22 mouse cellular contexts compared by ENCODE assay signal in genomic region chr1:94356996-94357395, GRCm38 (mm10).
DNase-seq lines count a peak whose midpoint lies in the region; ATAC-seq lines count a peak whose summit lies in the region.
"Had no signal": no experiment of that assay in that cellular context is flagged by ENCODE, and none has a peak within 500 bp of the region (broad histone marks: within the 10 kb centered on the region; RNA-seq: fewer than 3 reads in every experiment).

No protein-coding gene starts in this region.

- H3K4me2 ChIP-seq in hindbrain, embryonic 14.5 days (replicated peaks): no peak overlapping the region
- H3K4me2 ChIP-seq: embryonic facial prominence, embryonic 13.5 days; embryonic facial prominence, embryonic 15.5 days; forebrain, embryonic 13.5 days; forebrain, embryonic 15.5 days had no signal

- no peak for ATAC-seq in hindbrain, embryonic 14.5 days (ENCODE audit: low FRiP score)
- ATAC-seq: forebrain, embryonic 13.5 days; forebrain, embryonic 15.5 days; forebrain, postnatal 0 days had no signal

- H3K36me3 ChIP-seq in hindbrain, embryonic 14.5 days (replicated peaks; ENCODE audit: control insufficient read depth, insufficient read depth): no peaks in the 10 kb centered on the region
- H3K36me3 ChIP-seq: embryonic facial prominence, embryonic 13.5 days; embryonic facial prominence, embryonic 15.5 days; forebrain, embryonic 10.5 days; forebrain, embryonic 15.5 days; G1E had no signal

- no peaks in the 10 kb centered on the region for H3K27me3 ChIP-seq in hindbrain, embryonic 14.5 days (ENCODE audit: control insufficient read depth, insufficient read depth, low read length)
- H3K27me3 ChIP-seq: embryonic facial prominence, embryonic 13.5 days; embryonic facial prominence, embryonic 15.5 days; forebrain, embryonic 13.5 days; forebrain, embryonic 15.5 days had no signal

- no peaks in the 10 kb centered on the region for H3K9me3 ChIP-seq in hindbrain, embryonic 14.5 days (ENCODE audit: control insufficient read depth, low read length)
- H3K9me3 ChIP-seq: embryonic facial prominence, embryonic 13.5 days; embryonic facial prominence, embryonic 15.5 days; forebrain, embryonic 10.5 days; forebrain, embryonic 13.5 days; forebrain, embryonic 15.5 days; G1E had no signal

- no peak overlapping the region for H3K27ac ChIP-seq in hindbrain, embryonic 14.5 days
- H3K27ac ChIP-seq: embryonic facial prominence, embryonic 13.5 days; embryonic facial prominence, embryonic 15.5 days; forebrain, embryonic 10.5 days; forebrain, embryonic 13.5 days; forebrain, embryonic 15.5 days had no signal

- no peak overlapping the region for H3K4me3 ChIP-seq in hindbrain, embryonic 14.5 days (replicated peaks; ENCODE audit: low read length)
- H3K4me3 ChIP-seq: embryonic facial prominence, embryonic 13.5 days; embryonic facial prominence, embryonic 15.5 days; erythroblast, embryonic 14.5 days; forebrain, embryonic 10.5 days; forebrain, embryonic 13.5 days; forebrain, embryonic 15.5 days had no signal

- no peaks in the 10 kb centered on the region for H3K4me1 ChIP-seq in hindbrain, embryonic 14.5 days (replicated peaks; ENCODE audit: control insufficient read depth, insufficient read depth, low read length)
- H3K4me1 ChIP-seq: embryonic facial prominence, embryonic 13.5 days; embryonic facial prominence, embryonic 15.5 days; forebrain, embryonic 10.5 days; forebrain, embryonic 13.5 days; forebrain, embryonic 15.5 days had no signal

- WGBS in hindbrain, embryonic 14.5 days: 76% methylated on average over 1 of the region's 1 CpGs

- DNase-seq in 3T3-L1 (ENCODE audit: low read depth, low spot score): peak; percentile 64
- DNase-seq in NIH3T3 (ENCODE audit: low read depth): peak; percentile 19
- DNase-seq in ZHBTc4 (ENCODE audit: low read depth, low spot score): peak; percentile 35
- no peak for DNase-seq in adrenal gland, postnatal 10 days
- DNase-seq in hindbrain, embryonic 14.5 days (ENCODE audit: low spot score): no peak
- DNase-seq: adrenal gland, adult 2 months; adrenal gland, postnatal 14 days; adrenal gland, postnatal 36 days; cerebellum, adult 18-20 months; cerebellum, adult 8-10 months; cerebellum, adult 9-11 months; cerebellum, postnatal 14 days; cerebellum, postnatal 36 days; embryo, embryonic 11 days; forebrain, postnatal 0 days had no signal

- no peak overlapping the region for H3K9ac ChIP-seq in hindbrain, embryonic 14.5 days
- H3K9ac ChIP-seq: embryonic facial prominence, embryonic 13.5 days; embryonic facial prominence, embryonic 15.5 days; forebrain, embryonic 13.5 days; forebrain, embryonic 15.5 days; forebrain, postnatal 0 days had no signal

Comparison
In these comparisons a context has a peak if more than half of its experiments do, and no peak if none do; other contexts are left out.
1. DNase-seq: peak in 3T3-L1 (single experiment), NIH3T3 (single experiment) and ZHBTc4 (single experiment); none in adrenal gland, postnatal 10 days (single experiment) and hindbrain, embryonic 14.5 days (single experiment).